Mouse (Mus musculus) MEL (cell line): ENCODE data around the gene Lipt2. TPM values are rescaled to one million over a fixed set of nuclear protein-coding genes. Genes with fewer than 3 reads are reported as not detected.

Experiments used
- DNase-seq: peaks from one replicate; pipeline ENCODE4 v3.0.0; 2011; ENCODE audit warnings: low read depth, low spot score
- H3K27ac ChIP-seq: 2 replicates; pipeline ENCODE4 v1.5.1; 2012; ENCODE audit warnings: low read depth, mild to moderate bottlenecking, control low read depth, low read length, moderate library complexity; ENCODE audit not compliant: control insufficient read depth
- H3K27me3 ChIP-seq, 2 experiments: fragments of 150-350 bp in 1 of 2; sonication (generic) in 1 of 2; 2 replicates each; pipeline ENCODE4 v1.6.1; 2012; ENCODE audit warnings: low read length in 2 of 2, mild to moderate bottlenecking in 2 of 2, improper control_type of control experiment in 1 of 2, moderate library complexity in 1 of 2; ENCODE audit not compliant: insufficient read depth in 2 of 2, control insufficient read depth in 1 of 2
- H3K36me3 ChIP-seq, 2 experiments: 2 replicates each; pipeline ENCODE4 v1.6.1; 2012 to 2014; ENCODE audit warnings: low read length in 2 of 2, improper control_type of control experiment in 1 of 2, inconsistent platforms in 1 of 2, mild to moderate bottlenecking in 1 of 2; ENCODE audit not compliant: insufficient read depth in 2 of 2, control insufficient read depth in 1 of 2
- H3K4me1 ChIP-seq, 2 experiments: fragments of 150-350 bp in 1 of 2; sonication (generic) in 1 of 2; 2 replicates each; pipeline ENCODE4 v1.6.1; 2012; ENCODE audit warnings: low read length in 2 of 2, improper control_type of control experiment in 1 of 2, mild to moderate bottlenecking in 1 of 2; ENCODE audit not compliant: insufficient read depth in 2 of 2, control insufficient read depth in 1 of 2
- H3K4me3 ChIP-seq, 2 experiments: fragments of 150-350 bp in 1 of 2; sonication (generic) in 1 of 2; 2 replicates each; pipeline ENCODE4 v1.5.1; 2012; ENCODE audit warnings: low read depth in 2 of 2, low read length in 2 of 2, mild to moderate bottlenecking in 2 of 2, moderate library complexity in 2 of 2, control low read depth in 1 of 2, improper control_type of control experiment in 1 of 2; ENCODE audit not compliant: control insufficient read depth in 1 of 2, insufficient read depth in 1 of 2
- H3K79me2 ChIP-seq: 2 replicates; pipeline ENCODE4 v1.6.1; 2012; ENCODE audit warnings: mild to moderate bottlenecking, low read length, moderate library complexity; ENCODE audit not compliant: control insufficient read depth, poor library complexity, insufficient read depth
- H3K9ac ChIP-seq: 2 replicates; pipeline ENCODE4 v1.6.1; 2012; ENCODE audit warnings: low read depth, mild to moderate bottlenecking, control low read depth, low read length, moderate library complexity; ENCODE audit not compliant: control insufficient read depth, poor library complexity, severe bottlenecking
- H3K9me3 ChIP-seq: fragments of 150-350 bp; sonication (generic); replicated peaks from 2 replicates; pipeline ENCODE4 v1.6.1; 2012; ENCODE audit warnings: mild to moderate bottlenecking, low read length, improper control_type of control experiment, moderate library complexity; ENCODE audit not compliant: insufficient read depth
- BHLHE40 ChIP-seq: IDR thresholded peaks from 2 replicates; pipeline ENCODE4 v1.6.1; 2012; ENCODE audit warnings: low read depth, mild to moderate bottlenecking, inconsistent platforms, low read length, improper control_type of control experiment, borderline replicate concordance
- CHD1 ChIP-seq: IDR thresholded peaks from 2 replicates; pipeline ENCODE4 v1.6.1; 2012; ENCODE audit warnings: low read depth, mild to moderate bottlenecking, inconsistent platforms, low read length, improper control_type of control experiment
- CHD2 ChIP-seq: IDR thresholded peaks from 2 replicates; pipeline ENCODE4 v1.6.1; 2011; ENCODE audit warnings: low read length, improper control_type of control experiment
- CTCF ChIP-seq, 3 experiments: IDR thresholded peaks in 2 of 3; conservative IDR thresholded peaks in 1 of 3; 2 replicates each; pipeline ENCODE4 v1.5.1; 2011 to 2012; ENCODE audit warnings: low read length in 3 of 3, low read depth in 2 of 3, mild to moderate bottlenecking in 2 of 3, improper control_type of control experiment in 1 of 3, inconsistent platforms in 1 of 3, mixed read lengths in 1 of 3, moderate library complexity in 1 of 3; ENCODE audit not compliant: control insufficient read depth in 1 of 3, insufficient read depth in 1 of 3, poor library complexity in 1 of 3, severe bottlenecking in 1 of 3
- ELF1 ChIP-seq: IDR thresholded peaks from 2 replicates; pipeline ENCODE4 v1.6.1; 2014; ENCODE audit warnings: low read depth, mild to moderate bottlenecking, inconsistent platforms, low read length, improper control_type of control experiment, moderate library complexity
- EP300 ChIP-seq, 2 experiments: IDR thresholded peaks; 2 replicates each; pipeline ENCODE4 v1.6.1; 2011; ENCODE audit warnings: improper control_type of control experiment in 2 of 2, low read length in 2 of 2, low read depth in 1 of 2, mild to moderate bottlenecking in 1 of 2
- ETS1 ChIP-seq: IDR thresholded peaks from 2 replicates; pipeline ENCODE4 v1.6.1; 2012; ENCODE audit warnings: low read depth, mild to moderate bottlenecking, inconsistent platforms, low read length, improper control_type of control experiment, moderate library complexity
- GABPA ChIP-seq: IDR thresholded peaks from 2 replicates; pipeline ENCODE4 v1.6.1; 2012; ENCODE audit warnings: low read depth, mild to moderate bottlenecking, inconsistent platforms, low read length, improper control_type of control experiment, moderate library complexity
- GATA1 ChIP-seq: IDR thresholded peaks from 2 replicates; pipeline ENCODE4 v1.6.1; 2011; ENCODE audit warnings: low read depth, low read length, improper control_type of control experiment
- JUND ChIP-seq: IDR thresholded peaks from 2 replicates; pipeline ENCODE4 v1.6.1; 2011; ENCODE audit warnings: low read depth, mild to moderate bottlenecking, improper control_type of control experiment, low read length
- MAFK ChIP-seq: IDR thresholded peaks from 2 replicates; pipeline ENCODE4 v1.6.1; 2011; ENCODE audit warnings: low read depth, mild to moderate bottlenecking, low read length, improper control_type of control experiment, borderline replicate concordance
- MAZ ChIP-seq: IDR thresholded peaks from 2 replicates; pipeline ENCODE4 v1.6.1; 2012; ENCODE audit warnings: low read depth, mild to moderate bottlenecking, inconsistent platforms, low read length, improper control_type of control experiment
- MEF2A ChIP-seq: IDR thresholded peaks from 2 replicates; pipeline ENCODE4 v1.6.1; 2014; ENCODE audit warnings: low read depth, mild to moderate bottlenecking, inconsistent platforms, low read length, improper control_type of control experiment; ENCODE audit not compliant: poor library complexity, insufficient replicate concordance, severe bottlenecking; ENCODE audit errors: extremely low read depth
- MXI1 ChIP-seq: IDR thresholded peaks from 2 replicates; pipeline ENCODE4 v1.6.1; 2011; ENCODE audit warnings: mild to moderate bottlenecking, low read depth, low read length, improper control_type of control experiment
- MYB ChIP-seq: IDR thresholded peaks from 2 replicates; pipeline ENCODE4 v1.6.1; 2011; ENCODE audit warnings: mild to moderate bottlenecking, low read depth, low read length, improper control_type of control experiment
- POLR2A ChIP-seq, 2 experiments: IDR thresholded peaks; 2 replicates each; pipeline ENCODE4 v1.6.1; 2011 to 2012; ENCODE audit warnings: low read length in 2 of 2, mild to moderate bottlenecking in 2 of 2, control low read depth in 1 of 2, improper control_type of control experiment in 1 of 2, low read depth in 1 of 2, moderate library complexity in 1 of 2; ENCODE audit not compliant: control insufficient read depth in 1 of 2, insufficient read depth in 1 of 2, poor library complexity in 1 of 2
- POLR2AphosphoS2 ChIP-seq: IDR thresholded peaks from 2 replicates; pipeline ENCODE4 v1.6.1; 2011; ENCODE audit warnings: low read length, improper control_type of control experiment
- POLR2AphosphoS5 ChIP-seq: IDR thresholded peaks from 2 replicates; pipeline ENCODE4 v1.6.1; 2012; ENCODE audit warnings: low read depth, borderline replicate concordance, mild to moderate bottlenecking, inconsistent platforms, low read length, moderate library complexity, mixed read lengths
- RAD21 ChIP-seq: IDR thresholded peaks from 2 replicates; pipeline ENCODE4 v1.6.1; 2011; ENCODE audit warnings: mild to moderate bottlenecking, low read depth, low read length, improper control_type of control experiment
- RCOR1 ChIP-seq: IDR thresholded peaks from 2 replicates; pipeline ENCODE4 v1.6.1; 2012; ENCODE audit warnings: low read depth, mild to moderate bottlenecking, inconsistent platforms, low read length, improper control_type of control experiment
- SIN3A ChIP-seq: IDR thresholded peaks from 2 replicates; pipeline ENCODE4 v1.6.1; 2012; ENCODE audit warnings: low read length, improper control_type of control experiment, inconsistent platforms
- SMC3 ChIP-seq: IDR thresholded peaks from 2 replicates; pipeline ENCODE4 v1.6.1; 2011; ENCODE audit warnings: low read depth, low read length, improper control_type of control experiment
- TAL1 ChIP-seq: IDR thresholded peaks from 2 replicates; pipeline ENCODE4 v1.6.1; 2012; ENCODE audit warnings: mild to moderate bottlenecking, inconsistent platforms, low read length, moderate library complexity, mixed read lengths
- TCF12 ChIP-seq: IDR thresholded peaks from 2 replicates; pipeline ENCODE4 v1.6.1; 2014; ENCODE audit warnings: low read depth, mild to moderate bottlenecking, inconsistent platforms, low read length, improper control_type of control experiment, moderate library complexity
- UBTF ChIP-seq: IDR thresholded peaks from 2 replicates; pipeline ENCODE4 v1.6.1; 2012; ENCODE audit warnings: low read depth, mild to moderate bottlenecking, inconsistent platforms, low read length, improper control_type of control experiment, moderate library complexity, borderline replicate concordance; ENCODE audit not compliant: insufficient read depth
- ZC3H11A ChIP-seq: IDR thresholded peaks from 2 replicates; pipeline ENCODE4 v1.6.1; 2012; ENCODE audit warnings: low read depth, mild to moderate bottlenecking, inconsistent platforms, low read length, improper control_type of control experiment
- polyA plus RNA-seq, 2 experiments: library from polyadenylated mRNA; stranded (reverse) in 1 of 2; unstranded in 1 of 2; fragments of >175 nt in 1 of 2; fragments of >200 nt in 1 of 2; gene quantifications; 2 replicates each; pipeline versions ENCODE4 v1.2.1 to v1.2.4; 2012; ENCODE audit warnings: low replicate concordance in 2 of 2, low read depth in 1 of 2; ENCODE audit not compliant: insufficient read length in 2 of 2, insufficient read depth in 1 of 2, missing spikeins in 1 of 2
- total RNA-seq: library from RNA; depleted of rRNA; stranded (reverse); fragments of 300-350 nt; gene quantifications from 2 replicates; pipeline ENCODE4 v1.2.3, GENCODE M21; 2012

Gene Lipt2
- total and polyA plus RNA-seq, 3 experiments, result 8.1 to 10.3 TPM; not detected in 1

- Histone ChIP-seq H3K4me1 (peaks cover 7 to 20% of the 10 kb centered on the region in 2 experiments), H3K27ac (no peak overlapping the region), H3K9ac (no peak overlapping the region), H3K9me3 (no peaks in the 10 kb centered on the region), H3K79me2 (no peaks in the 10 kb centered on the region), H3K27me3 (no peaks in the 10 kb centered on the region; a peak in 1 of 4 replicates), H3K4me3 (no peak overlapping the region), H3K36me3 (peaks cover 0 to 11% of the 10 kb centered on the region in 2 experiments; a peak in 2 of 4 replicates)
- DNase-seq, result no peak
- TF ChIP-seq ELF1 (no peak), CHD2 (no peak)
Observed at GRCm38 (mm10) chr7:100204871-100205270, 45.8 kb downstream of the Lipt2 start.

- Histone ChIP-seq H3K4me1 (peaks cover 7 to 20% of the 10 kb centered on the region in 2 experiments), H3K36me3 (peaks cover 0 to 11% of the 10 kb centered on the region in 2 experiments; a peak in 2 of 4 replicates)
- TF ChIP-seq ETS1, result peak; percentile 51; the same call in 1 of the 2 replicates
- peak; percentile 60; the same call in 1 of the 2 replicates for TF ChIP-seq MAZ
- TF ChIP-seq EP300 (IDR thresholded peaks at IDR 0.05; ENCODE audit: low read depth in 1 of 2, low read length in 2 of 2), result peak; percentile 74 to 75
- peak; percentile 42; the same call in 1 of the 2 replicates for TF ChIP-seq SIN3A
- 0 out of 2 replicates have a peak, but pooled peaks have one; percentile 5 for TF ChIP-seq BHLHE40
- no peak for TF ChIP-seq CHD2
- peak; percentile 85 for TF ChIP-seq TCF12
- TF ChIP-seq TAL1, result peak; percentile 35; the same call in 1 of the 2 replicates
- no peak for TF ChIP-seq POLR2AphosphoS5
- no peak for TF ChIP-seq RCOR1
- TF ChIP-seq MXI1, result no peak
- TF ChIP-seq GATA1, result peak; percentile 75
- TF ChIP-seq POLR2A (IDR thresholded peaks at IDR 0.05; ENCODE audit: control insufficient read depth in 1 of 2, insufficient read depth in 1 of 2, low read depth in 1 of 2, low read length in 2 of 2, poor library complexity in 1 of 2), result no peak
- no peak for TF ChIP-seq ZC3H11A
- no peak for TF ChIP-seq CHD1
Observed at GRCm38 (mm10) chr7:100206144-100206543, 47.1 kb downstream of the Lipt2 start.

GRCm38 (mm10) chr7:100207886-100208285 lies 48.8 kb downstream of the Lipt2 start:
- H3K27ac ChIP-seq, result no peak overlapping the region
- H3K36me3 ChIP-seq, result peaks cover 0 to 11% of the 10 kb centered on the region in 2 experiments; a peak in 2 of 4 replicates
- TF ChIP-seq EP300 (IDR thresholded peaks at IDR 0.05; ENCODE audit: low read depth in 1 of 2, low read length in 2 of 2) (no peak), MAFK (no peak), RAD21 (no peak), POLR2AphosphoS5 (no peak), SMC3 (no peak), BHLHE40 (no peak), CTCF (IDR thresholded peaks at IDR 0.05 in 2 of 3, conservative IDR thresholded peaks at IDR 0.05 in 1 of 3; ENCODE audit: control insufficient read depth in 1 of 3, insufficient read depth in 1 of 3, low read depth in 2 of 3, low read length in 3 of 3, poor library complexity in 1 of 3, severe bottlenecking in 1 of 3) (no peak), GABPA (no peak), MEF2A (no peak), POLR2AphosphoS2 (no peak), UBTF (no peak), MYB (no peak), MAZ (no peak), CHD1 (no peak), JUND (no peak)
- H3K79me2 ChIP-seq, result no peaks in the 10 kb centered on the region
- H3K4me1 ChIP-seq, result peaks cover 7 to 20% of the 10 kb centered on the region in 2 experiments
- H3K9me3 ChIP-seq, result no peaks in the 10 kb centered on the region
- H3K9ac ChIP-seq, result no peak overlapping the region
- no peak overlapping the region for H3K4me3 ChIP-seq
- no peak for DNase-seq
- no peaks in the 10 kb centered on the region for H3K27me3 ChIP-seq

More at GRCm38 (mm10) chr7:100206144-100206543, 47.1 kb downstream of the Lipt2 start:
- peak; percentile 57 for DNase-seq
- Histone ChIP-seq H3K9me3 (no peaks in the 10 kb centered on the region), H3K27me3 (no peaks in the 10 kb centered on the region), H3K79me2 (no peaks in the 10 kb centered on the region), H3K4me3 (no peak overlapping the region), H3K27ac (no peak overlapping the region), H3K9ac (no peak overlapping the region)
